Mouse (Mus musculus) liver, embryonic 11.5 days (tissue): ENCODE data around the gene Cdh26. TPM values are rescaled to one million over a fixed set of nuclear protein-coding genes. Genes with fewer than 3 reads are reported as not detected.

ENCODE experiments used
- ATAC-seq: fragments of 200-750 bp; cut with Nextera tagmentation; replicated peaks from 2 replicates; pipeline ENCODE4 v1.8.0; 2017; ENCODE audit warnings: moderate number of reproducible peaks, mild to moderate bottlenecking, moderate TSS enrichment, moderate library complexity; ENCODE audit not compliant: low FRiP score
- DNase-seq: peaks from one replicate; pipeline ENCODE4 v3.0.0-alpha.2; 2017; ENCODE audit warnings: low spot score
- H3K27ac ChIP-seq: fragments of 300-500 bp; sonication (generic); 2 replicates; pipeline ENCODE4 v1.5.1; 2014; ENCODE audit warnings: mild to moderate bottlenecking, low read depth, low read length, control low read depth
- H3K27me3 ChIP-seq: fragments of 300-500 bp; sonication (generic); replicated peaks from 2 replicates; pipeline ENCODE4 v1.6.1; 2014; ENCODE audit warnings: low read length, mixed read lengths; ENCODE audit not compliant: control insufficient read depth, insufficient read depth
- H3K36me3 ChIP-seq: fragments of 300-500 bp; sonication (generic); 2 replicates; pipeline ENCODE4 v1.6.1; 2014; ENCODE audit warnings: mild to moderate bottlenecking, low read length, moderate library complexity, mixed read lengths; ENCODE audit not compliant: control insufficient read depth, insufficient read depth
- H3K4me1 ChIP-seq: fragments of 300-500 bp; sonication (generic); replicated peaks from 2 replicates; pipeline ENCODE4 v1.6.1; 2014; ENCODE audit warnings: low read length, mixed read lengths; ENCODE audit not compliant: control insufficient read depth, insufficient read depth
- H3K4me2 ChIP-seq: fragments of 300-500 bp; sonication (generic); 2 replicates; pipeline ENCODE4 v1.6.1; 2014; ENCODE audit warnings: mild to moderate bottlenecking, control low read depth, moderate library complexity
- H3K4me3 ChIP-seq: fragments of 300-500 bp; sonication (generic); 2 replicates; pipeline ENCODE4 v1.5.1; 2014; ENCODE audit warnings: low read depth, low read length, control low read depth
- H3K9ac ChIP-seq: fragments of 300-500 bp; sonication (generic); 2 replicates; pipeline ENCODE4 v1.6.1; 2014; ENCODE audit warnings: low read depth, low read length, control low read depth
- H3K9me3 ChIP-seq: fragments of 300-500 bp; sonication (generic); 2 replicates; pipeline ENCODE4 v1.6.1; 2016; ENCODE audit warnings: low read length, inconsistent platforms, mixed read lengths; ENCODE audit not compliant: control insufficient read depth
- WGBS: fragments of 180-500 bp; shearing (Covaris S2); extraction: QIAGEN DNeasy Blood & Tissue Kit; methylation state at CpG from one replicate; pipeline ENCODE4 v1.1.7; 2014; 5-methylcytosine and 5-hydroxymethylcytosine counted together
- polyA plus RNA-seq: library from polyadenylated mRNA; unstranded; fragments of >200 nt; fragmentation: Nextera tagmentation; extraction: Ambion mirVana; gene quantifications from 2 replicates; pipeline ENCODE4 v1.2.1, GENCODE M21; 2014

Gene Cdh26
- polyA plus RNA-seq, 1 experiment from 2014 or later, result not detected

GRCm38 (mm10) chr2:178522786-178523185 is 92.5 kb downstream of the Cdh26 start:
- Histone ChIP-seq H3K36me3 (no peaks in the 10 kb centered on the region), H3K27ac (no peak overlapping the region), H3K4me1 (no peaks in the 10 kb centered on the region), H3K4me2 (no peak overlapping the region), H3K27me3 (no peaks in the 10 kb centered on the region), H3K9me3 (no peaks in the 10 kb centered on the region), H3K4me3 (no peak overlapping the region), H3K9ac (no peak overlapping the region)
- ATAC-seq, result no peak; the same call in 1 of the 2 replicates
- no peak for DNase-seq
- WGBS, result 87% methylated on average over 1 of the region's 1 CpGs

- 80% methylated on average over 6 of the region's 6 CpGs for WGBS
- no peak overlapping the region for H3K4me3 ChIP-seq
- ATAC-seq, result no peak
- no peak overlapping the region for H3K27ac ChIP-seq
- H3K27me3 ChIP-seq, result no peaks in the 10 kb centered on the region
- H3K9me3 ChIP-seq, result no peaks in the 10 kb centered on the region
- no peak overlapping the region for H3K4me2 ChIP-seq
- no peaks in the 10 kb centered on the region for H3K36me3 ChIP-seq
- no peaks in the 10 kb centered on the region for H3K4me1 ChIP-seq
- no peak for DNase-seq
- H3K9ac ChIP-seq, result no peak overlapping the region
Observed at GRCm38 (mm10) chr2:178526776-178527175, 96.4 kb downstream of the Cdh26 start.

DNA sequence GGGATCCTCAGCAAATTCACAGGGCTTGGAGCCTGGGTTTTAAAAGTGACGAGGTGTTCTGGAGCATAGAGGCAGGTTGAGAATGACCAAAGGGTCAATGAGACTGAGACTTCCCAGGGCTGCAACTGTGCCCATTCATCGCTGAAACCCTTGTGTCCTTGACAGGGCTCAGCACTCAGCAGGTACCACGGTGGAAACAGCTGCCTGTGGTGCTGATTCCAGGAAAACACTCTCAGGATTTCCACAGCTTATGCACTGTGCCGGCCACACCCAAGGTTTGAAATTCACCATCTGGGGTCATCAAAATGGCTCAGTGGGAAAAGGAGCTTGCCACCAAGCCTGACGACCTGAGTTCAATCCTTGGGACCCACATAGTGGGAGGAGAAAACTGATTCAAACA is 100.9 kb downstream of the Cdh26 start:
- ATAC-seq, result no peak
- 70% methylated on average over 5 of the region's 5 CpGs for WGBS

GRCm38 (mm10) chr2:178536574-178536973 is 106.2 kb downstream of the Cdh26 start:
- DNase-seq (no peak), ATAC-seq (no peak)
- H3K9me3 ChIP-seq, result no peaks in the 10 kb centered on the region
- no peak overlapping the region for H3K27ac ChIP-seq
- H3K36me3 ChIP-seq, result no peaks in the 10 kb centered on the region
- no peak overlapping the region for H3K4me3 ChIP-seq
- 76% methylated on average over 4 of the region's 4 CpGs for WGBS
- H3K4me1 ChIP-seq, result no peaks in the 10 kb centered on the region
- H3K27me3 ChIP-seq, result no peaks in the 10 kb centered on the region
- H3K4me2 ChIP-seq, result no peak overlapping the region
- no peak overlapping the region for H3K9ac ChIP-seq

More for the DNA sequence above, 100.9 kb downstream of the Cdh26 start:
- H3K4me3 ChIP-seq, result no peak overlapping the region
- H3K9ac ChIP-seq, result no peak overlapping the region
- no peaks in the 10 kb centered on the region for H3K4me1 ChIP-seq
- no peaks in the 10 kb centered on the region for H3K9me3 ChIP-seq
- no peaks in the 10 kb centered on the region for H3K36me3 ChIP-seq
- H3K4me2 ChIP-seq, result no peak overlapping the region
- no peaks in the 10 kb centered on the region for H3K27me3 ChIP-seq
- DNase-seq, result no peak
- no peak overlapping the region for H3K27ac ChIP-seq

Other genes with a start within 250 kb of the Cdh26 start
- 0.08 TPM in 1 of 2 replicates, not detected in the other for gene Sycp2, start 22.8 kb upstream of the Cdh26 start, polyA plus RNA-seq
- gene Ppp1r3d, start 16.1 kb upstream of the Cdh26 start, polyA plus RNA-seq, result 2.0 and 3.0 TPM in 2 replicates
- 3.7 TPM in 2 replicates for gene Fam217b, start 16.0 kb upstream of the Cdh26 start, polyA plus RNA-seq